Mouse (Mus musculus) intestine, embryonic 14.5 days (tissue): ENCODE measurements at regions not wholly inside any gene's neighbourhood (a gene's known extent, or its start where the extent isn't known, plus 50 kb on each side); places are given as distances from the start of the nearest gene placed in this dataset.

ENCODE experiments used
- ATAC-seq: fragments of 200-750 bp; cut with Nextera tagmentation; replicated peaks from 2 replicates; pipeline ENCODE4 v1.8.0; 2017; ENCODE audit warnings: low read depth, moderate number of reproducible peaks, moderate TSS enrichment, moderate library complexity; ENCODE audit not compliant: low FRiP score, low TSS enrichment
- DNase-seq: peaks from one replicate; pipeline ENCODE4 v3.0.0-alpha.2; 2018; ENCODE audit warnings: low spot score
- H3K27ac ChIP-seq: fragments of 300-500 bp; sonication (generic); 2 replicates; pipeline ENCODE4 v1.5.1; 2014; ENCODE audit warnings: low read depth, mild to moderate bottlenecking, control low read depth
- H3K27me3 ChIP-seq: fragments of 300-500 bp; sonication (generic); replicated peaks from 2 replicates; pipeline ENCODE4 v1.6.1; 2014; ENCODE audit warnings: low read length, control low read depth; ENCODE audit not compliant: control insufficient read depth, insufficient read depth
- H3K36me3 ChIP-seq: fragments of 300-500 bp; sonication (generic); 2 replicates; pipeline ENCODE4 v1.6.1; 2014; ENCODE audit warnings: low read length, control low read depth; ENCODE audit not compliant: control insufficient read depth, insufficient read depth
- H3K4me1 ChIP-seq: fragments of 300-500 bp; sonication (generic); replicated peaks from 2 replicates; pipeline ENCODE4 v1.6.1; 2014; ENCODE audit warnings: low read length, control low read depth, mixed read lengths; ENCODE audit not compliant: control insufficient read depth, insufficient read depth
- H3K4me2 ChIP-seq: fragments of 300-500 bp; sonication (generic); 2 replicates; pipeline ENCODE4 v1.6.1; 2014; ENCODE audit warnings: low read length
- H3K4me3 ChIP-seq: fragments of 300-500 bp; sonication (generic); 2 replicates; pipeline ENCODE4 v1.5.1; 2014; ENCODE audit warnings: low read depth, low read length, control low read depth, mixed read lengths
- H3K9ac ChIP-seq: fragments of 300-500 bp; sonication (generic); 2 replicates; pipeline ENCODE4 v1.6.1; 2014; ENCODE audit warnings: mild to moderate bottlenecking, low read length
- H3K9me3 ChIP-seq: fragments of 300-500 bp; sonication (generic); 2 replicates; pipeline ENCODE4 v1.6.1; 2016; ENCODE audit warnings: low read length, control low read depth; ENCODE audit not compliant: control insufficient read depth
- WGBS: fragments of 180-500 bp; shearing (Covaris S2); extraction: QIAGEN DNeasy Blood & Tissue Kit; methylation state at CpG from one replicate; pipeline ENCODE4 v1.1.7; 2014; 5-methylcytosine and 5-hydroxymethylcytosine counted together

DNA sequence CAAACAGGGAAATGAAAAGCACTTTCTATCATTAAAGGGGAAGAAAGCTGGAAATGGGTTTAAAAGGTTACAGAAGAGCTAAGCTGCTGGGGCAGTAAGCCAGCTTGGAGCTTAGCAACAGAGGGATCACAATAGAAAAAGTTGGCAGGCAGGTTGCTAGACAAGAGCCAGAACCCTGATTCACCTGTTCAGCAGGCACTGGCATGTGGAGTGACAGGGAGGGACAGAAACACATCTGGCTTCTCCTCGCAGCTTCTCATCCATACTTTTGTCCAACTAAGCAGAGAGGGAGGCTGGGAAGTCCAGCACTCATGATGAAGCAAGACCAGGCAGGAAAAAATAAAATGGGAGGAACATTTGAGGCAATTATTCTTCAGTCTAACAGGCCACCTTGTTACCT is 81.3 kb upstream of the Thrb start:
- 83% methylated on average over 1 of the region's 1 CpGs for WGBS

DNA sequence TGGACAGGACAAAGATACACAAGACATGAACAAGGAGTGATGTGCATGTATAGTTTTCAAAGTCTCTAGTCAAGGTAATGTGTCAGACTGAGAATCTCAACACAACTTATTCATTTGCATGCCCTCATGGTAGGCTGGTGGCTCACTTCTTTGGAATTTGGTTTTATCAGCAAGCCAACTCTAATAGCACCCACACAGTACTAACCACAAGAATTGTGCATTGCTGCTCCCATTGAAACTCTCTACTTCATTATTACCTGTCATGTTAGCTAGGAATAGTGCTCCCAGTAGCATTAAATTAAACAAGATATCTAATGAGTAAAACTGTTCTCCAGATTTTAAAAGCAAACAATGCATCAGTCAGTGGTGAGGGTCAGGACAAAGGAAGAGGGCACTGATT is 70.5 kb upstream of the Thrb start:
- no peaks in the 10 kb centered on the region for H3K27me3 ChIP-seq

More for the DNA sequence above, 81.3 kb upstream of the Thrb start:
- Histone ChIP-seq H3K36me3 (no peaks in the 10 kb centered on the region), H3K27ac (no peak overlapping the region), H3K9me3 (no peaks in the 10 kb centered on the region), H3K4me2 (no peak overlapping the region), H3K4me3 (no peak overlapping the region), H3K27me3 (no peaks in the 10 kb centered on the region), H3K4me1 (no peaks in the 10 kb centered on the region), H3K9ac (no peak overlapping the region)
- ATAC-seq (no peak), DNase-seq (no peak)

DNA sequence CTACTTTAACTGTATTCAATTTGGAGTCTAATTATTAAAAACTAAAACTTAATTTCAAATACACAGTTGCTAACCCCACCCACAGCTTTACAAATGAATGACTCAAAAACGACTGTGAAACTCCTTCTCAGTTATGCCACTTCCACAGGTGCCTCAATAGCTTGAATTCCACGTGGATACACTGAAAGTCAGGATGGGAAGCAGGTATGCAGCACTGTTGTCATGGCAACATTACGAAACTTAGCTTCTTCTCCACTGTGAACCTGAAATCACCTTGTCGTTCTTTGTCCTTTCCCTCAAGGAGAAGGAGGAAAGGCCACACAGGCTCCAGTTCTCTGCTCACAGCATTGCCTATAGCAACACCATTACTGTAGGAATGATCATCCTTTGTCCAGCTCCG is 60.5 kb upstream of the Thrb start:
- no peak overlapping the region for H3K4me3 ChIP-seq
- no peaks in the 10 kb centered on the region for H3K4me1 ChIP-seq

More for the DNA sequence above, 70.5 kb upstream of the Thrb start:
- Histone ChIP-seq H3K9me3 (no peaks in the 10 kb centered on the region), H3K36me3 (no peaks in the 10 kb centered on the region), H3K4me2 (no peak overlapping the region), H3K9ac (no peak overlapping the region), H3K27ac (no peak overlapping the region), H3K4me1 (no peaks in the 10 kb centered on the region), H3K4me3 (no peak overlapping the region)
- ATAC-seq: no peak
- DNase-seq: no peak

DNA sequence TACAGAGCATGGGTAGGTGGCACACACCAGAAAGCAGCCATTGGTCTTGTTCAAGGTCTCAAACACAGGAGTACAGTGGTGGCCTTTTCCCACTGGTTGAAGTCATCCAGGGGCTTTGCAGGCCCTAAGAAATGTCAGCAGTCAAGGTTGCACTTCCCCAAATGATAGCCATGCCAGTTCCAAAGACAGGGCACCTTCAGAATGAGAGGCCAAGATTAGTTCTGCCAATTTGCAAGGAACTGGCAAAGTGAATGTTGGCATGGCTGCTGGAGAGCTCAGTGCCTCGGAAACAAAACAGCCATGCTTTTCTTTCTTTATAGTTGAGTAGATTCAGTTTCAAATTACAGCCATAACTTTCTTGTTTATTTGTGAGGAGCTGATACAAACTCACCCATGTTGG is 57.7 kb upstream of the Thrb start:
- DNase-seq: no peak
- Histone ChIP-seq H3K27ac (no peak overlapping the region), H3K9me3 (no peaks in the 10 kb centered on the region), H3K27me3 (no peaks in the 10 kb centered on the region), H3K36me3 (no peaks in the 10 kb centered on the region), H3K4me3 (no peak overlapping the region), H3K4me2 (no peak overlapping the region), H3K9ac (no peak overlapping the region), H3K4me1 (no peaks in the 10 kb centered on the region)
- WGBS: 91% methylated on average over 1 of the region's 1 CpGs
- ATAC-seq: no peak

More for the DNA sequence above, 60.5 kb upstream of the Thrb start:
- Histone ChIP-seq H3K27ac (no peak overlapping the region), H3K9ac (no peak overlapping the region), H3K9me3 (no peaks in the 10 kb centered on the region), H3K36me3 (no peaks in the 10 kb centered on the region), H3K4me2 (no peak overlapping the region), H3K27me3 (no peaks in the 10 kb centered on the region)
- WGBS: 71% methylated on average over 5 of the region's 5 CpGs
- DNase-seq: no peak
- ATAC-seq: no peak

DNA sequence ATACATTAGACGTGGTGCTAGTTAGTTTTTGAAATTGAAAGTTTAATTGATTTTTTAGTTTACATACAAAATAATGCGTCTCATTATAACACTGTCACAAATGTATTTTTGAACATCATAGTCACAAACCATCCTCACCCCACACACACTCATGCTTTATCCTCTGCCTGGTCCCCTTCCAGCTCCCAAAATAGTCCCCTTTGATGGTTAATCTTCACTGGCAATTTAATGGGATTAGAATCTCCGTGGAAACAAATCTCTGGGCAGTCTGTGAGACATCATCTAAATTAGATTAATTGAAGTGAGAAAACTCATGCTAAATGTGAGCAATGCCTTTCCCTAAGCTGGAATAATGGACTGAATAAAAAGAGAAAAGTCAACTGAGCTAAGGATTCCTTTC is 54.0 kb upstream of the Thrb start:
- no peak overlapping the region for H3K27ac ChIP-seq
- no peaks in the 10 kb centered on the region for H3K9me3 ChIP-seq
- no peaks in the 10 kb centered on the region for H3K4me1 ChIP-seq
- no peak for ATAC-seq
- H3K4me3 ChIP-seq: no peak overlapping the region
- H3K4me2 ChIP-seq: no peak overlapping the region
- WGBS: 73% methylated on average over 3 of the region's 3 CpGs
- DNase-seq: no peak
- H3K27me3 ChIP-seq: no peaks in the 10 kb centered on the region
- no peaks in the 10 kb centered on the region for H3K36me3 ChIP-seq
- H3K9ac ChIP-seq: no peak overlapping the region

DNA sequence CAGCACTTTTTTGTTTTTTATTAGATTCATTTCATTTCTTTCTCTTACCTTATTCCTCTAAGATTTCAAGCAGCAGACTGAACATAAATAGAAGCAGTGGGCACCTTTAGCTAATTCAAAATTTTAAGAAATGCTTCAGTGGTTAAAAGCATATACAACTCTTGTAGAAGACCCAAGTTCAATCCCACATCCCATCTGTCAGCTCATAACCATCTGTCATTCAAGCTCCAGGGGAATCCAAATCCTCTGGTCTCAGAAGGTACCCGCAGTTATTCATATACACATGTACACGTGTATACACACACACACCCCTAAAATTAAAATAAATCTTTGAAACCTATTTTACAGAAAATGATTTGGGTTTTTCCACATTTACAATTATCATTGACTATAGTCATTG is 52.9 kb upstream of the Thrb start:
- H3K9me3 ChIP-seq: no peaks in the 10 kb centered on the region
- no peak for ATAC-seq
- H3K4me2 ChIP-seq: no peak overlapping the region
- H3K36me3 ChIP-seq: no peaks in the 10 kb centered on the region
- no peak overlapping the region for H3K27ac ChIP-seq
- DNase-seq: no peak
- H3K4me3 ChIP-seq: no peak overlapping the region
- no peaks in the 10 kb centered on the region for H3K4me1 ChIP-seq
- no peak overlapping the region for H3K9ac ChIP-seq
- H3K27me3 ChIP-seq: no peaks in the 10 kb centered on the region
- 77% methylated on average over 2 of the region's 2 CpGs for WGBS
